Mouse (Mus musculus): ENCODE measurements at regions not wholly inside any gene's neighbourhood (a gene's known extent, or its start where the extent isn't known, plus 50 kb on each side); places are given as distances from the start of the nearest gene placed in this dataset.
"Not testable (repeated sequence)": the region's sequence is repeated elsewhere in the genome, so short reads cannot be mapped to it uniquely, and the experiment has no call there.

DNA sequence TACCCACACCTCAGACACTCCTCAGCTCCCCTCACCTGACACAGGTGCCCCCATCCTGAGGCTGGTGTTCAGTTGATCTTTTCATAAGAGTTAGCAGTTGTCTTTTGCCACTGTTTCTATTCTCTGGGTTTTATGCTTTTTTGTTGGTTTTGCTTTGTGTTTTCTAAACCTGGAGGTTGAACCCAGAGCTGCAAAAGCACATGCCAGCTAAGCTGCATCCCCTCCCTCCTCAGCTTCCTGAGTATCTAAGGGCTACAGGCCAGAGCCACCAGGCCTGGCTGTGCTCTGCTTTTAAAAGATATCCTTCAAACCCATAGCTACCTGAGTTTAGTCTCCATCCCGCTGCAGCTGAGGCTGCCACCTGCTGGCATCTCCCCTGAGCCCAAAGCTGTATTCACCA lies 140.1 kb downstream of the Tcp10c start:
- H3K36me3 ChIP-seq; H3K27me3 ChIP-seq; H3K4me3 ChIP-seq; H3K9ac ChIP-seq (replicated peaks); H3K27ac ChIP-seq (replicated peaks); H3K4me1 ChIP-seq; ATAC-seq (ENCODE audit: low FRiP score, low read depth); H3K4me2 ChIP-seq (replicated peaks); H3K9me3 ChIP-seq: not testable (repeated sequence)
- no CpG with 5 or more reads among the region's 1 CpGs for WGBS

DNA sequence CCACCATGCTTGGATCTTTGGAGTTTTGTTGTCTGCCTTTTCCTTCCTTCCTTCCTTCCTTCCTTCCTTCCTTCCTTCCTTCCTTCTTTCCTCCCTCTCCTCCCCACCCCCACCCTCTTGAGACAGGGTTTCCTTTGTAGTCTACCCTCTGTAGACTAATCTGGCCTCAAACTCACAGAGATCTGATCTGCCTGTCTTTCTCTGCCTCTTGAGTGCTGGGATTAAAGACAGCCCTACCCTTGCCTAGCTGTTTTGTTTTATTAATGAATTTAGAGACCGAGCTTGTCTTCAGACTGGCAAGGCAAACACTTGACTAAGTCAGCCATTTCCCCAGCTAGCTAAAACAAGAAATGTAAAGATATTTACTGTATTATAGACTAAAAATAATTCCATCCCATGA lies 150.0 kb downstream of the Tcp10c start:
- ATAC-seq (ENCODE audit: low FRiP score, low read depth) = peak; percentile 47; the same call in 1 of the 2 replicates
- H3K9me3 ChIP-seq; H3K4me3 ChIP-seq; H3K27me3 ChIP-seq; H3K36me3 ChIP-seq; H3K4me1 ChIP-seq; H3K9ac ChIP-seq (replicated peaks); H3K4me2 ChIP-seq (replicated peaks): not testable (repeated sequence)
- H3K27ac ChIP-seq (replicated peaks) = peak overlapping the region; percentile 32; the same call in 1 of the 2 replicates
- 35% methylated on average over 1 of the region's 1 CpGs for WGBS

DNA sequence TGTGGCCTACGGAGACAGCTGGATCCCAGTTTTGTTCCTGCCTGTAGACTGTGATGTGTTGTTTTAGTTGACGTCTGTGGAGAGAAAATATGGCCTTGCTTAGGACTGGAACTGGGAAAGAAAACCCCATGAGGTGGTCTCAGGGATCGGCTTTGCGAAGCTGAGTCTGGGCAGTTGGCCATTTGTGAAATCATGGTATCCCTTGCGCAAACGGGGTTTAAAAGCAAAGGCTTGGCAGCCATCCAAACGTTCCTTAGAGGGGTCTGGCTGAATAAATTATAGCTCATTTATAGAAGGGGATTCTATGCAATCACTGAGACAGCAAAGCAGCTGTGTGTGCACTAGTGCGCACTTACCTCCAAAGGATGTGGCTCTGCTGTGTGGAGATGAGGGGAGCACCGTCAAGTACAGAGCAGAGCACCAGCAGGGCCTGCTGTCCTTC lies 150.5 kb downstream of the Tcp10c start:
- peak overlapping the region; percentile 73 for H3K27ac ChIP-seq (replicated peaks)
- H3K4me2 ChIP-seq (replicated peaks); H3K36me3 ChIP-seq; H3K9ac ChIP-seq (replicated peaks); H3K9me3 ChIP-seq; H3K27me3 ChIP-seq; H3K4me1 ChIP-seq; H3K4me3 ChIP-seq: not testable (repeated sequence)
- peak; percentile 96 for ATAC-seq (ENCODE audit: low FRiP score, low read depth)
- WGBS = 26% methylated on average over 8 of the region's 9 CpGs

DNA sequence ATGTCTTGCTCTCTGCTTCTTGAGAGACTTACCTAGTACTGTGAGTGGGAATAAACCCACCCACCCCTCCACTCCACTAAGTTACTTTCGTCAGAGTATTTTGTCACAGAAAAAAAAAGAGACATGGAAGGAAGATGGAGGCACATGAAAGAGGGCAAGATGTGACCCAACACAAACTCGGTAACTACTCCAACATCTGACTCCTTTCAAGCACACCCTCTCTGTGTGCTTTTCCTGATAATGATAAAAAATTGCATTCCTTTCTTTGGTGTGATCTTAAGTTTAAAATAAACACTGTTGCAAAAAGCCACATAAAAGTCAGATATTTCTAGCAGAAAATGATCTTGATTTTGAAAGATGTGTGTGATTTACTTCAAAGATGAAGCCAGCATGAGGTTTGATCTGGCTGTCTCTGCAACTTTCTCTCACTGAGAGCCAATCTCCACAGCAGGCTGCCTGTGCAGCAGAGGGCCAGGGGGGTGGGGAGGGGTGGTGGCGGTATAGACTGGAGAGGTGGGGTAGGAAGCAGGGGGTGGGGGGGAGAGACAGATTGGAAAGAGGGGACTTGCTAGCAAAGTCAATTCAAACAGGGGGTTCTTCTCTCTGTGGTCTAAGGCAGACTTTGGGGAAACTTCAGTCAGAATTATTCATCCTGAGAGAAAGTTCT lies 153.2 kb downstream of the Tcp10c start:
- H3K4me1 ChIP-seq; ATAC-seq (ENCODE audit: low FRiP score, low read depth); H3K9ac ChIP-seq (replicated peaks); H3K27me3 ChIP-seq; H3K36me3 ChIP-seq; H3K27ac ChIP-seq (replicated peaks); H3K4me3 ChIP-seq; H3K4me2 ChIP-seq (replicated peaks); H3K9me3 ChIP-seq: not testable (repeated sequence)
- WGBS = 45% methylated on average over 2 of the region's 3 CpGs

DNA sequence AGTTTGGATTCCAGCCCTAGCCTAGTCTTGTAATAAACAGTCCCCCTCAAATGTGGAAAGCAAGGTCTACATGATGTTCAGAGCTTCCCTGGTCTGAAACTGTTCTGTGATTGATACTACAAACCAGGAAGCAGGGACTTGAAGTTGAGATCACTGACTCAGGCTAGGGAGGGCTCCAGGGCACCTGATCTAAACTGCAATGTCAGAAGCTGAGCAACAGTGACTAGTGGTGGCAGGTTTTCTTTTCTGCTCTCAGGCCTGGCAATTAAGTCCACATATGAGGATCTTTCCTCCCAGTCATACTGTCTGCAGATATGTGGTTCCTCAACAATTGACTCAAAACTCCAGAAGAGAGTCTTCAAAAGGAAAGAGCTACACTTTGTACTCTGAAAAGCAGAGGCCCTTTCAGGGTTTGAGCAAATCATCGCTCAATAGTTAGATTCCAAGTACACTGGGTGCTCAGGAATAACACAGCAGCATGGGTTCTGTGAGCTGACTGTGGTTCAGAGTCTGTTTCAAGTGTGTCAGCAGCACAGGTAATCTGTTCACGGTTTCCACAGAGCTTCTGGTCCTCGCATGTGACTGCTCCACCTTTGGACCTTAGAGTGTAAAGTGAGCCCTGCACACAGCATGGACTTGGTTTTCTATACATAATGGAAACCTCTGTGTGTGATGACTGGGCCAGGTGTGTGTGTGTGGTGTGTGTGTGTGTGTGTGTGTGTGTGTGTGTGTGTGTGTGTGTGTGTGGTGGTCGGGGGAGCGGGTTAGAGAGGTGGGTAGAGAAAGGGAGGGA lies 165.2 kb downstream of the Tcp10c start:
- 82% methylated on average over 4 of the region's 5 CpGs for WGBS
- not testable (repeated sequence) for ATAC-seq (ENCODE audit: low FRiP score, low read depth); H3K27ac ChIP-seq (replicated peaks); H3K4me1 ChIP-seq; H3K36me3 ChIP-seq; H3K27me3 ChIP-seq; H3K9me3 ChIP-seq; H3K4me3 ChIP-seq; H3K4me2 ChIP-seq (replicated peaks); H3K9ac ChIP-seq (replicated peaks)

DNA sequence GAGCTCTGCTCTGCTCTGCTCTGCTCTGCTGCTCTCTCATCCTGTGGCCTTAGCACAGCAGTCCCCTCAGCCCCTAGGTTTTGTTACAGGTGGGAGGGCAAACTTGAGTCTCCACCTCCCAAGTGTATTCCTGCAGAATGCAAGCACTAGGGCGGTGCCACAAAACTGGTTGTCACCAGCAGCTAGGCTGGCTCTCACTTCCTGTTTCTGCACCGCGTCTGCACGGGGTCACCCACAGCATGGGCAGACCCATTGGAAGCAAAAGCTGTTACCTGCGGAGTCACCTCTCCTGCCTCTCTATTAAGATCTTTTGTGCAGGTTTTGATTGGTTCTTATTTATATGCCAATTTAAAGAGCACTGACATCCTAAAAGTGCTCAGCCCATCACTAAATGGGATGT lies 178.2 kb downstream of the Tcp10c start:
- H3K9ac ChIP-seq (replicated peaks); ATAC-seq (ENCODE audit: low FRiP score, low read depth); H3K36me3 ChIP-seq; H3K9me3 ChIP-seq; H3K27me3 ChIP-seq; H3K4me1 ChIP-seq; H3K4me2 ChIP-seq (replicated peaks); H3K4me3 ChIP-seq; H3K27ac ChIP-seq (replicated peaks): not testable (repeated sequence)
- 90% methylated on average over 5 of the region's 5 CpGs for WGBS

DNA sequence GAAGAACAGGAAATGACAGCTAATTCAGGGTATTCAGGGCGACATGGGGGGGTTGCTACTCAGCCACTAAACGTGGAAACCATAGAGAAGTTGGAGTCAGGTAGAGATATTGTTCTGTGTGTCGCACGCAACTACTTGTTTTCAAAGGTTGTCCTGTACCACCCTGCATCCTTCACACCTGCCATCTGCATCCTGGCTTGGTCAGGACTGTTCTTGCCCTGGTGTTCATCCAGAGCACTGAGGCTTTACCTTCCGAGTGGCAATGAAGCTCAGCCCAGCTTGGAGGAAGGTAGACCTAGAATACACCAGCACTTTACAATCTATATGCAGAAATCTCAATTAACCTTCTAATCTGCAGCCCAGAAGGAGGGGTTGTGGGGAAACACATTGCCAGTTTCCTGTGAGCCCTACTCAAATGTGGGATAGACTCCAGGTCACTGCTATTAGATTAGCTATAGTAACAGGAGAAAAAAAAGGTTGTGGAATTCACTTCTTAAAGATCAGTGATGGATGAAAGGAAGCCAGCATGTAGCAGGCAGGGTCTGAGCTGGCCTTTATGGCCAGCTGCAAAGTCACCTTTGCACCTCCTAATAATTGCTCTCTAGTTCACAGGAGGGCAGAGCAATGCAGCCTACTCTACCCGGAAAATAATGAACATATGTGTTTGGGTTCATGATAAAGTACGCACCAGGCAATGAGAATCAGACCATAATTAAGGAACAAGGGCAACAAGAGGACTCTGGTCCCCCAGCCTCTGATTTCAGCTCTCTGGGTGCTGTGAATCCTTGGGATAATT lies 186.3 kb downstream of the Tcp10c start:
- WGBS = 81% methylated on average over 7 of the region's 7 CpGs
- H3K27ac ChIP-seq (replicated peaks) = no peak overlapping the region
- 0 out of 2 replicates have a peak, but pooled peaks have one; percentile 20 for ATAC-seq (ENCODE audit: low FRiP score, low read depth)
- H3K9me3 ChIP-seq = peaks cover 55% of the 10 kb centered on the region
- H3K4me1 ChIP-seq = no peaks in the 10 kb centered on the region
- H3K4me2 ChIP-seq (replicated peaks) = no peak overlapping the region
- H3K36me3 ChIP-seq = no peaks in the 10 kb centered on the region
- H3K27me3 ChIP-seq = no peaks in the 10 kb centered on the region
- no peak overlapping the region for H3K9ac ChIP-seq (replicated peaks)
- H3K4me3 ChIP-seq = no peak overlapping the region

DNA sequence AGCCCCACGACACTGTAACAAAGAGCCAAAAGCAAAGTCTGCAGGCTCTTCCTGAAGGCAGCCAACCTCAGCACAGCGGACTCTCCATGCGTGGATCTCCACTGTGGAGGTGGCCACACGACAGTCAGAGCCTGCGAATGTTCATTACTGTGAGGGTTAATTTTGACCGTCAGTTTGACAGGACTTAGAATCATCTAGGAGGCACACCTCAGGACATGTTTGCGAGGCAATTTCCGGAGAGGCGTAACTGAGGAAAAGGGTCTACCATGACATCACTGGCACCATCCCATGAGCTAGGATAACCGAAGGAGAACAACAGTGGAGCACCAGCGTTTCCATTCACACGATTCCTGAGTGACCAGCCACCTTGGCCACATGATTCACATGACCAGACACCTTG lies 186.9 kb downstream of the Tcp10c start:
- Histone ChIP-seq H3K4me3 (no peak overlapping the region), H3K4me2 (replicated peaks) (no peak overlapping the region), H3K27ac (replicated peaks) (no peak overlapping the region), H3K27me3 (no peaks in the 10 kb centered on the region), H3K4me1 (no peaks in the 10 kb centered on the region), H3K9ac (replicated peaks) (no peak overlapping the region), H3K9me3 (peaks cover 57% of the 10 kb centered on the region), H3K36me3 (no peaks in the 10 kb centered on the region)
- 69% methylated on average over 12 of the region's 12 CpGs for WGBS
- ATAC-seq (ENCODE audit: low FRiP score, low read depth) = peak; percentile 7; the same call in 1 of the 2 replicates

DNA sequence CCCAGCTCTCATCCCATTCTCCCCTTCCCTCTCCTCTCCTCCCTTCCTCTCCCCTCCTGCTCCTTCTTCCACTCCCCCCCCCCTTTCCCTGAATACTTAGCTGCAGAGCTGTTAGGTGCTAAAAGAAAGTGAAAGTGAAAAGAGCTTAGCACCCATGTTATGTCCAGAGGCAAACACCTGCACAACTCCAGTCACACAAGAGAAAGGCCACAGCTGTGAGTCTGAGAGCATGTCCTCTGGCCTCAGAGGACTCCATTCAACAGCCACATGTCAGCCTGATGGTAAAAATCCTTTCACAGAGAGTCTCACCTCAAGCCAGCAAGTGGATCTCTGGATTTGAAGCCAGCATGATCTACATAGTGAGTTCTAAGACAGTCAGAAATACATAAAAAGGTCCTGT lies 187.9 kb downstream of the Tcp10c start:
- no peaks in the 10 kb centered on the region for H3K4me1 ChIP-seq
- H3K4me3 ChIP-seq = no peak overlapping the region
- no peaks in the 10 kb centered on the region for H3K27me3 ChIP-seq
- H3K36me3 ChIP-seq = no peaks in the 10 kb centered on the region
- H3K9ac ChIP-seq (replicated peaks) = no peak overlapping the region
- ATAC-seq (ENCODE audit: low FRiP score, low read depth) = no peak
- no peak overlapping the region for H3K27ac ChIP-seq (replicated peaks)
- H3K4me2 ChIP-seq (replicated peaks) = no peak overlapping the region
- peaks cover 67% of the 10 kb centered on the region for H3K9me3 ChIP-seq

DNA sequence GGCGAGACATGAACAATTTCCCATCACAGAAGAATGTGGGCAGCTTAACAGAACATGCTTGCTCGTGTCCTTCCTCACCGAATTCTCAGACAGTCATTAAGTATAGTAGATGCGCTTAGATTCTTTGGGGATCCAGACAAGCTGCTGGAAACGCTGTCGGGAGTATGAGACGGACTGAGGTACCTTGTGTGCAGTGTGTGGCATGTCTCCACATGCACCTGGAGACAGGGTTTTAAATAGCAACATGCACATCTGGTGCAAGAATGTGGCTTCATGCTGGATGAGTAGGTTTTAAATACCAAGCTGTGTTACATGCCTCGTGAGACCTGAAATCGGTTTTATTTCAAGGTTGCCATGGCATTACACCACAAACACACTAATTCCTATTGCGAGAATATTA lies 188.5 kb downstream of the Tcp10c start:
- Histone ChIP-seq H3K9ac (replicated peaks) (no peak overlapping the region), H3K4me2 (replicated peaks) (no peak overlapping the region), H3K27me3 (no peaks in the 10 kb centered on the region), H3K27ac (replicated peaks) (no peak overlapping the region), H3K4me3 (no peak overlapping the region), H3K9me3 (peaks cover 71% of the 10 kb centered on the region), H3K4me1 (no peaks in the 10 kb centered on the region), H3K36me3 (no peaks in the 10 kb centered on the region)
- WGBS = 87% methylated on average over 10 of the region's 10 CpGs
- ATAC-seq (ENCODE audit: low FRiP score, low read depth) = no peak

DNA sequence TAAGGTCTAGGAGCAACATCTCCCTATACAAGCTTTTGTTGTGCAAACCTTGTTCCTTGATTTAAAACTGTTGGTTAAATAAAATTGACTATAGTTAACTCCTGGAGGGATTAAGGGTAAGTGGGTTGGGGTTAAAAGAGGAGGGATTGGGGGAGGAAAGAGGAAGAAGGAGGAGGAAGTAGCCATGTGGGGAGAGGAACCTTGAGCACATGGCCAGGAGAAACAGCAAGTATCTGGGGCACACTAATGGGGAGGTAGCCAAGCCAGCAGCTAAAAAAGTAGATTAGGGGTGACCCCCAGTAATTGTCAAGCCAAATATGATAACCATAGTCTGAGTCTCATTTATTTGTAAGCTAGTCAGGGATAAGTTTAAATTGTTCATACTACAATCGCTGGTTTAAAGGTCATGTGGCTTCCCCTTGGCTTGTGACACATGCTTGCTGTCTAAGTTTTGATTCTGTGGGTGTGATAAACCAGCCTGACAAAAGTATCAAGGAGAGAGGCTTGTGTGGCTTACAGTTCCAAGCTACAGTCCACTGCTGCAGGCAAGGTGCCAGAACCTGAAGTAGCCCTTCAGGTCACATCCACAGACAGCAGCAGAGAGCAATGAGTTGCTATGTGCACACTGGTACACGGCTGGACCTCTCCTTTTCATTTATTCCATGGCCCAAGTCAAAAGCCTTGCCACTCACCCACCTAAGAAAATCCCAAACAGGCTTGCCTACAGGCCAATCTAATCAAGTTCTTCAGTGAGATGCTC lies 189.8 kb downstream of the Tcp10c start:
- no peak overlapping the region for H3K4me2 ChIP-seq (replicated peaks)
- no peak for ATAC-seq (ENCODE audit: low FRiP score, low read depth)

More for the DNA sequence above, 189.8 kb downstream of the Tcp10c start:
- Histone ChIP-seq H3K9ac (replicated peaks) (no peak overlapping the region), H3K9me3 (peaks cover 85% of the 10 kb centered on the region), H3K27ac (replicated peaks) (no peak overlapping the region), H3K4me1 (no peaks in the 10 kb centered on the region), H3K4me3 (no peak overlapping the region), H3K27me3 (no peaks in the 10 kb centered on the region), H3K36me3 (no peaks in the 10 kb centered on the region)
- 60% methylated on average over 2 of the region's 2 CpGs for WGBS
